Mouse (Mus musculus) R1 (cell line): ENCODE measurements around the gene Aff3.

ENCODE experiments used
- DNase-seq: peaks from one replicate; pipeline ENCODE4 v3.0.0-alpha.2; 2018; ENCODE audit warnings: low read depth, low spot score

Gene Aff3

GRCm38 (mm10) chr1:38496886-38497528 is 167.7 kb downstream of the Aff3 start:
- DNase-seq: no peak

GRCm38 (mm10) chr1:38495284-38495683 is 169.5 kb downstream of the Aff3 start:
- DNase-seq: no peak

GRCm38 (mm10) chr1:38489733-38490132 is 175.0 kb downstream of the Aff3 start:
- no peak for DNase-seq

- DNase-seq: no peak
These were observed 176.0 kb downstream of the Aff3 start for GRCm38 (mm10) chr1:38488667-38489210.

- DNase-seq: no peak
These were observed 176.9 kb downstream of the Aff3 start for GRCm38 (mm10) chr1:38487884-38488283.

- DNase-seq: no peak
These were observed 181.6 kb downstream of the Aff3 start for GRCm38 (mm10) chr1:38483191-38483590.

- no peak for DNase-seq
These were observed 186.5 kb downstream of the Aff3 start for GRCm38 (mm10) chr1:38478246-38478743.

GRCm38 (mm10) chr1:38470817-38471216 is 193.9 kb downstream of the Aff3 start:
- no peak for DNase-seq

GRCm38 (mm10) chr1:38470166-38470565 is 194.6 kb downstream of the Aff3 start:
- DNase-seq: no peak

- DNase-seq: peak; percentile 22
These were observed 197.3 kb downstream of the Aff3 start for GRCm38 (mm10) chr1:38467305-38468083.

- DNase-seq: no peak
These were observed 208.0 kb downstream of the Aff3 start for GRCm38 (mm10) chr1:38456719-38457269.

GRCm38 (mm10) chr1:38454921-38455320 is 209.8 kb downstream of the Aff3 start:
- no peak for DNase-seq

- no peak for DNase-seq
These were observed 213.4 kb downstream of the Aff3 start for GRCm38 (mm10) chr1:38451367-38451766.

- no peak for DNase-seq
These were observed 214.1 kb downstream of the Aff3 start for GRCm38 (mm10) chr1:38450677-38451076.

- no peak for DNase-seq
These were observed 214.8 kb downstream of the Aff3 start for GRCm38 (mm10) chr1:38449816-38450478.

- DNase-seq: no peak
These were observed 215.9 kb downstream of the Aff3 start for GRCm38 (mm10) chr1:38448854-38449253.

GRCm38 (mm10) chr1:38447581-38447980 is 217.2 kb downstream of the Aff3 start:
- DNase-seq: no peak

GRCm38 (mm10) chr1:38446152-38446820 is 218.5 kb downstream of the Aff3 start:
- no peak for DNase-seq

GRCm38 (mm10) chr1:38442887-38443286 is 221.9 kb downstream of the Aff3 start:
- DNase-seq: no peak

- DNase-seq: no peak
These were observed 222.3 kb downstream of the Aff3 start for GRCm38 (mm10) chr1:38442479-38442878.

GRCm38 (mm10) chr1:38441800-38442199 is 223.0 kb downstream of the Aff3 start:
- DNase-seq: no peak
